Mouse (Mus musculus) gastrocnemius, postnatal 10 days (tissue): ENCODE measurements at regions not wholly inside any gene's neighbourhood (a gene's known extent, or its start where the extent isn't known, plus 50 kb on each side); places are given as distances from the start of the nearest gene placed in this dataset.

ENCODE experiments used
- DNase-seq: peaks from one replicate; pipeline ENCODE4 v3.0.0; 2021; ENCODE audit warnings: mixed read lengths

DNA sequence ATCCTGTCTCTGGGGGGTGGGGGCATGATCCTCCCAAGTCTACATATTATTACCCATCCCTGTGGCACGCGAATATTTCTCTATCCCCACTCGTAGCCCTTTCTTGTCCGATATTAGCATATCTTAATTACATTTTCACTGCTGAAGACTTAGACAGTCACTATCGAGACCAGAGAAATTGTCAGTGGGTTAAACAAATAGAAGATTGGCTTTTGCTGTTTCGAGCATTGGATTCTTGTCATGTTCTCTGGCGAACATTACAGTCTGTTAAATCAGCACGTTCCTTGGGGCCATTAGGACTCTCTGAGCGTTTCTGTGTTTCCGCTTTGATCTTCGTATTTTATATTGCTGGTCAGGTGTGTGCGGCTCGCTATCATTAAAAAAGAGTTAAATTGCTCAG, 129.6 kb upstream of the Psmd7 start:
- no peak for DNase-seq

- no peak for DNase-seq
These were observed 131.4 kb upstream of the Psmd7 start for GRCm38 (mm10) chr8:107719656-107720055.

- DNase-seq = no peak
These were observed 138.5 kb upstream of the Psmd7 start for GRCm38 (mm10) chr8:107726716-107727115.

DNA sequence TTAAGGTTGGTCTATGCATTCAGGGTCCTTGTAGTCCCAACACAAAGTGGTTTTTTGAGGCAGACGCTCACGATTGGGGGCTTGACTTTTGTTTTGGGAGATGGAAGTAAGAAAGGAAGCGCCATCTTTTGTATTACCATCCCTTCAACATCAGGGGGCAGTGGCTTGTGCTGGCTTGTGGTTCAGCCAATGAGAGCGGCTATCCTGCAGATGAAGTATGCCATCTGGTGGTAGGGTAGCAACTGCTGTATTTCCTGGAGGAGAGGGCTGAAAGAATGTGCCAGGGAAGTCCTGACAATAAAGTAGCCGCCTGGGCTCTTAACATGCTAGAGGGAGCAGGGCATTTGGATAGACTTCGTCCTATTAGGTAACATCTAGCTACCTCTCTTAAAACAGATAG, 139.0 kb upstream of the Psmd7 start:
- no peak for DNase-seq

DNA sequence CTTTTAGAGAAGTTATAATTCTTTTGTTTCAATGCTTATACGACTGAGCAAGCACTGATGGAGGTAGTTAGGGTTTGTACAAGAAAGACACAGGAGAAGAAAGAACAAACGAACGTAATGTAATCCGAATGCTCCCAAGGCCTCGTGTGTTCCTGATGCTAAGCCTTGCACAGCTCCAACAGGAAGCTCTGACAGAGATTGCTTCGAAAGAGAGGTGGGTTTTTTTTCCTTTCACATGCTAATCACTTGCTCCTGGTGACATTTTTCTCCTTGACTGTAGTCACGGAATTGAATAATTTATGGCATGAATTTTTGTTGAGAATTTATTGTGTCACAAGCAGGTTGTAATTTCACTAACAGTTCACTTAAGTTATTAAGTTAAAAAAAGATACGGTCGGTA, 150.8 kb upstream of the Psmd7 start:
- no peak for DNase-seq

GRCm38 (mm10) chr8:107757083-107757482, 168.8 kb upstream of the Psmd7 start:
- no peak for DNase-seq

DNA sequence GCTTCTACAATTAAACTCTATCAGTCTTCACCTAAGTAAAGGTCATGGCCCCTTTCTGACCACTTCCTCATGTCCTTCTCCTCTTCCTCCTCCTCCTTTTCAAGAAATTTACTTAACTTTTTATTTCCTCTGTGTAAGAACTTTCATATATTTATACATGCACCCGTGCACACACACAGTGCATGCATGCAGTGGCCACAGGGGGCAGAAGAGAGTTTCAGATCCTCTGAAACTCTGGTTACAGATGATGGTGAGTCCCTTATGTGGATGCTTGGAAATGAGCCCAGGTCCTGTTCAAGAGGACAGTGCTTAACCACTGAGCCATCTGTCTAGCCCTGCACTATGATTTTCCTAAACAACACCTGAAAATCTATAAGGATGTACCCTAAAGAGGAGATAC, 170.4 kb upstream of the Psmd7 start:
- no peak for DNase-seq

- no peak for DNase-seq
These were observed 165.5 kb upstream of the Zfhx3 start for GRCm38 (mm10) chr8:107776906-107777305.

DNA sequence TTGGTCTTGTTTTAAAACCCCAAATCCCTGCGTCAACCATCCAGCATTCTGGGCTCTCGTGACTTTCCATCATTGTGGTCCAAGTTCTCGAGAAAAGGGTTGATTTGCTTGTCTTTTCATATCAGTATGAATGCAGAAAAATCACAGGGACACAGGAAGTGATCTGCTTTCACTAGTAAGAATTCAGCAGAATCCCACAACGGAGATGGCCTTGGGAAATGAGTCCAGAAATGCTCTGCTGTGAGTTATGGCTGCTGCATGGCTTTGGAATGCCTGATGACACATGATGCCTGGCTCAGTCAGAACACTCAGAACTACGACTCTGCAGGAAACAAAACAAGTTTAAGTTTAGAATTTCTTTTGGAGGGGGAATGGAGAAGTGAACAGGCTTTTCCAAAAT, 156.7 kb upstream of the Zfhx3 start:
- no peak for DNase-seq

- no peak for DNase-seq
These were observed 150.2 kb upstream of the Zfhx3 start for GRCm38 (mm10) chr8:107792286-107792685.

GRCm38 (mm10) chr8:107814931-107815330, 127.5 kb upstream of the Zfhx3 start:
- DNase-seq = no peak

- DNase-seq = no peak
These were observed 126.7 kb upstream of the Zfhx3 start for GRCm38 (mm10) chr8:107815775-107816174.

DNA sequence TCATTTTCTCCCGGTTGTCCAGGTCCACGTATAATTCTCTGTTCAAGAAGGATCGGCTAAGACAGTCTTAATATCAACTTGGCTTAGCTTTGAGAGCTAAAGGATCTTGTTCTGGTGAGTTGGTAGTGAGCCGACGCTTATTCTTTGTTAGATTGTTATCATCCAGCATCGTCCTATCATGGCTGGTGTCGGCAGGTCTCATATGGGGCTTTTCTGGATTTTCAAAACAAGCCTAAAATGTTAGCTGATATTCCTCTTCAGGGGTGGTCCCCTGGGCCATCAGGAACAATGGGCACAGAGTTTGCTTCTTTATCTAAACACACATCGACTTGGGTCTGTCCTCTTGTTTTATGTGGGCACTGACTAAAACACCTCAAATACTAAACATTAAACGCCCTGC, 124.6 kb upstream of the Zfhx3 start:
- DNase-seq = no peak

GRCm38 (mm10) chr8:107820174-107820760, 122.2 kb upstream of the Zfhx3 start:
- no peak for DNase-seq

- no peak for DNase-seq
These were observed 120.9 kb upstream of the Zfhx3 start for GRCm38 (mm10) chr8:107821522-107821921.

DNA sequence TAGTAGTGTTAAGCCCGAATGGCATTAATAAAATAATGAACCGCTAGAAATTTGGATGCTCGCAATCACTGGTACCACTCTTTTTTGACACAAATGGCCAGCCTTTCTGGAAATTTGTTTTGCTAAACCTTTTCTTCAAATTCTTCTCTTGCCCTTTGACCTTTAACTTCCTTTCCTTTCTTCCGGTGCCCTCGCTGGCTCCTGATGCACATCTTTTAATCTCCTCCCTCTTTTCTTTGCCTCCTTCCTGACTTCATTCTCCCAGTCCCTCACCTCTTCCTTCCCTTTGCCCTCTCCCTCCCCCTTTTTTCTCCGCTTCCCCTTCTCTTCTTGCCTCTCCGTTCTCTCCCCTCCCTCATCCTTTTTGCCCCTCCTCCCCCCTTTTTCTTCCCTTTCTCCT, 118.3 kb upstream of the Zfhx3 start:
- no peak for DNase-seq

DNA sequence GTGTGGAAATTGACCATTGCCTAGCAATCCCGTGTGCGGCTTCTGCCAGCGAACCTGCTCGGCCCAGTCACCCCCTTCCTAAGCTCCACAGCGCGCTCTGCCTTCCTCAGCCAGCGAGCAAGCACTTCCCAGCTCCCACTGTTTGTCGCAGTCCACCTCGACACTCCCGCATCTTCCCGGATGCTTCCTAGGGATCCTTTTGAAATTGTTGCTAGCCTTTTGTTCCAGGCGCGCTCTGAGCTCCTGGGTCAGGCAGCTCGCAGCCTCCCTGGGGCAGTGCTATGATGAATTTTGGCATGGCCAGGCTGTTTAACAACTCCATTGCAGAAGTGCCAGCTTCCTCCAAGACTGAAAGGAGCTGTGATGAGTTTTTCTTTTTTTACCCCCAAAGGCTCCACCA, 117.8 kb upstream of the Zfhx3 start:
- peak; percentile 17 for DNase-seq

DNA sequence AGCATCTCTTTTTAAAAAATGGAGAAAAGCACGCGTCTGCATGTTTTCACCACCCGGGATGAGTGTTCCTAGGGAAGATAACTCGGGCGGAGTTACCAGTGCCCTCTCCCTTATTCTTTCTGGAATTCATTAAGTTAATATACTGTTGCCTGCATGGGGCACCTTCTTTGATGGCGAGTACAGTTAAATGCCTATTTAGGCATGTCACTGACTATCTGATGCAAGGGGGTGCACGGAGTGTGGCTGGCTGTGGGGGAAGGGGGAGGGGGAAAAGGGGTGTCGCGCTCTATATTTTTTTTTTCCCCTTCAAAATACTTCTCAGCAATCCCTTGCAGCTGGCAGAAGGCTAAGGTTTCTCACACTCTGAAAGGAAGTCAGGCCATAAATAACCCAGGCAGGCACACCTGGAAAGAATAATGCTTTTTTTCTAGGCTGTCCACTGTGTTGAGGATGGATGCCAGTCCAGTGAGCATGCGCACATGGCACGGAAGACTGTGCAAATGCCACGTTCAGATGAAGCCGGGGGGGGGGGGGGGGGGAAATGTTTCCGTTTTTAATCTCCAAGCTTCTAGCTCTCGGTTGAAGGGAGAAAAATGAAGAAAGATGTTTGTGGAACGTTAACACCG, 114.8 kb upstream of the Zfhx3 start:
- DNase-seq = no peak

DNA sequence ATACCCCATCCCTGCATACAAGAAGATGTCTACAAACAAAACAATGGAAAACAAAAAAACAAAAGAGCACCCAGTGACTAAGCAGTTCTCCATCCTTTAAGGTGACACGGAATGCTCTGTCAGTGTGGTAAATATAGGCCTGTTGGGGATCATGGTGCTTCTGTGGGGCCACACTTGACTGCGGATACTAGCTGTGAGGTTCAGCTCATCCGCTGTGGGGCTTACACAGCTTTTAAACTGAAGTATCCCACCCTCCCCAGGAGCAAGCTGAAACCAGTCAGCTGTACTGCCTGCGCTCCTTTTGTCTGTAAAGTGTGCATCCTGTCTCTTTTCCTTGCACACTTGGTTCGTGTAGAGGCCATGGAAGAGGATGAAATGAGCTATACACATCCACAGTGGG, 113.9 kb upstream of the Zfhx3 start:
- DNase-seq = no peak

DNA sequence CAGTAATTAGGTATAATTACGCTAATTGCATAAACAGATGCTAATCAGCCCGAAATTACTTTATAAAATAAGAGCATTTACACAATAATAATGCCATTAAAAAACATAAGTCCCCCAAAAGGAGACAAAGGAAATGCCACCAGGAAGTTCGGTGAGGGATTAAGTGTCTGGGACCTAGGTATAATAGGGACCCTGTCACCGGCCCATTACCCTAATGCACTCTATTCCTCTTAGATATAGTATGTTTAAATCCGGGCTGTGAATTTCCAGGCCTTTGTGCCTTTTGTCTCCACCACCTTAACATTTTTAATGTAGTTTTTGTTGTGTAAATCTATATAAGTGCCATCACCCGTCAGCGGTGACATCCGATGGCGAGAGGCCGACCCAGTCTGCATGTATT, 109.0 kb upstream of the Zfhx3 start:
- DNase-seq = no peak

GRCm38 (mm10) chr8:107846141-107846540, 96.3 kb upstream of the Zfhx3 start:
- DNase-seq = no peak

GRCm38 (mm10) chr8:107851236-107852043, 91.0 kb upstream of the Zfhx3 start:
- DNase-seq = no peak

GRCm38 (mm10) chr8:107859770-107860169, 82.7 kb upstream of the Zfhx3 start:
- DNase-seq = no peak

- no peak for DNase-seq
These were observed 82.2 kb upstream of the Zfhx3 start for GRCm38 (mm10) chr8:107860251-107860650.
